Mouse (Mus musculus) ES-Bruce4 (cell line): ENCODE data around the gene Mmp10. TPM values are rescaled to one million over a fixed set of nuclear protein-coding genes. Genes with fewer than 3 reads are reported as not detected.

Source experiments
- H3K27ac ChIP-seq: 2 replicates; pipeline ENCODE4 v1.5.1; 2012; ENCODE audit warnings: low read length, inconsistent platforms; ENCODE audit not compliant: insufficient read depth
- H3K27me3 ChIP-seq: 2 replicates; pipeline ENCODE4 v1.6.1; 2012; ENCODE audit warnings: mild to moderate bottlenecking, low read length, inconsistent platforms; ENCODE audit not compliant: control insufficient read depth, poor library complexity, insufficient read depth, severe bottlenecking
- H3K36me3 ChIP-seq: 2 replicates; pipeline ENCODE4 v1.6.1; 2012; ENCODE audit warnings: inconsistent platforms, mild to moderate bottlenecking, low read length, moderate library complexity; ENCODE audit not compliant: control insufficient read depth, poor library complexity, insufficient read depth, severe bottlenecking
- H3K4me1 ChIP-seq: one replicate; pipeline ENCODE4 v1.8.1; 2011; ENCODE audit warnings: low read length; ENCODE audit not compliant: control insufficient read depth, insufficient read depth
- H3K4me3 ChIP-seq: 2 replicates; pipeline ENCODE4 v1.5.1; 2011; ENCODE audit warnings: low read depth, mild to moderate bottlenecking, low read length
- H3K9ac ChIP-seq: 2 replicates; pipeline ENCODE4 v1.6.1; 2012; ENCODE audit warnings: low read depth, mild to moderate bottlenecking, inconsistent platforms; ENCODE audit not compliant: poor library complexity, severe bottlenecking
- H3K9me3 ChIP-seq: replicated peaks from 2 replicates; pipeline ENCODE4 v1.6.1; 2012; ENCODE audit warnings: mild to moderate bottlenecking, low read length, inconsistent platforms; ENCODE audit not compliant: control insufficient read depth, poor library complexity, insufficient read depth, severe bottlenecking
- CTCF ChIP-seq: IDR thresholded peaks from one replicate; pipeline ENCODE4 v1.8.1; 2011; ENCODE audit warnings: low read depth, low read length
- EP300 ChIP-seq: IDR thresholded peaks from 2 replicates; pipeline ENCODE4 v1.6.1; 2011; ENCODE audit warnings: low read depth, low read length; ENCODE audit not compliant: insufficient read depth
- POLR2A ChIP-seq: IDR thresholded peaks from one replicate; pipeline ENCODE4 v1.8.1; 2011; ENCODE audit warnings: low read length; ENCODE audit not compliant: insufficient read depth
- polyA plus RNA-seq: library from polyadenylated mRNA; stranded (reverse); fragments of >200 nt; gene quantifications from 2 replicates; pipeline ENCODE4 v1.2.4, GENCODE M21; 2011; ENCODE audit warnings: low read depth; ENCODE audit not compliant: missing spikeins, insufficient read depth, insufficient read length

Gene Mmp10
- not detected in 2 replicates for polyA plus RNA-seq

DNA sequence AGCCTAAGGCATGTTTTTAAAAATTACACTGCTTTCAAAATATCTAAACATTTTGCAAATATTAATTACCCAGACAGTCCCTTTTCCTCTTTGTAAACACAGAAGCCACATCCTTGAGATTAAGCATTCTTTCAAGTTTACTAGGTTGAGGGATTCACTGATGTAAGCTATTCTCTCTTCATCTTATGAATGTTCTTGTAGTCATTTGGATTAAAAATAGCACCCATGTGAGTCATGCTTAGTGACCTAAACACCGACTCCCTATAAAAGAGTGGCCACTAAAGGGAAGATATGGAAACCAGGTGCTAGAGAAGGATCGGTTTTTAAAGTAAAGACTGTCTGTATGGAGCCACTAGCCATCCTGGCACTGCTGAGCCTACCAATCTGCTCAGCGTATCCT, at the start of gene Mmp10:
TSS of gene Mmp10 (plus strand) at position 302 of the 400 bp plus-strand sequence.
- Histone ChIP-seq H3K9ac (no peak within 1 kb of the TSS), H3K36me3 (no peaks in the 10 kb centered on the region), H3K27me3 (no peaks in the 10 kb centered on the region), H3K27ac (no peak within 1 kb of the TSS), H3K9me3 (0 out of 2 replicates have a peak, but pooled peaks cover 3% of the 10 kb centered on the region), H3K4me3 (no peak within 1 kb of the TSS), H3K4me1 (no peaks in the 10 kb centered on the region)
- TF ChIP-seq POLR2A, result no peak
- no peak for TF ChIP-seq EP300
- no peak for TF ChIP-seq CTCF

GRCm38 (mm10) chr9:7453302-7453701, 48.9 kb upstream of the Mmp10 start:
- H3K36me3 ChIP-seq, result no peaks in the 10 kb centered on the region
- no peak for TF ChIP-seq EP300
- no peak for TF ChIP-seq POLR2A
- no peak for TF ChIP-seq CTCF
- no peaks in the 10 kb centered on the region for H3K4me1 ChIP-seq
- no peaks in the 10 kb centered on the region for H3K27me3 ChIP-seq
- H3K9me3 ChIP-seq, result no peaks in the 10 kb centered on the region
- no peak overlapping the region for H3K27ac ChIP-seq
- H3K9ac ChIP-seq, result no peak overlapping the region
- H3K4me3 ChIP-seq, result no peak overlapping the region

- Histone ChIP-seq H3K9me3 (no peaks in the 10 kb centered on the region), H3K36me3 (no peaks in the 10 kb centered on the region), H3K9ac (no peak overlapping the region), H3K4me1 (no peaks in the 10 kb centered on the region), H3K27me3 (no peaks in the 10 kb centered on the region), H3K4me3 (no peak overlapping the region), H3K27ac (no peak overlapping the region)
- TF ChIP-seq POLR2A (no peak), CTCF (no peak), EP300 (no peak)
These were observed 31.9 kb upstream of the Mmp10 start for GRCm38 (mm10) chr9:7470262-7470661.

DNA sequence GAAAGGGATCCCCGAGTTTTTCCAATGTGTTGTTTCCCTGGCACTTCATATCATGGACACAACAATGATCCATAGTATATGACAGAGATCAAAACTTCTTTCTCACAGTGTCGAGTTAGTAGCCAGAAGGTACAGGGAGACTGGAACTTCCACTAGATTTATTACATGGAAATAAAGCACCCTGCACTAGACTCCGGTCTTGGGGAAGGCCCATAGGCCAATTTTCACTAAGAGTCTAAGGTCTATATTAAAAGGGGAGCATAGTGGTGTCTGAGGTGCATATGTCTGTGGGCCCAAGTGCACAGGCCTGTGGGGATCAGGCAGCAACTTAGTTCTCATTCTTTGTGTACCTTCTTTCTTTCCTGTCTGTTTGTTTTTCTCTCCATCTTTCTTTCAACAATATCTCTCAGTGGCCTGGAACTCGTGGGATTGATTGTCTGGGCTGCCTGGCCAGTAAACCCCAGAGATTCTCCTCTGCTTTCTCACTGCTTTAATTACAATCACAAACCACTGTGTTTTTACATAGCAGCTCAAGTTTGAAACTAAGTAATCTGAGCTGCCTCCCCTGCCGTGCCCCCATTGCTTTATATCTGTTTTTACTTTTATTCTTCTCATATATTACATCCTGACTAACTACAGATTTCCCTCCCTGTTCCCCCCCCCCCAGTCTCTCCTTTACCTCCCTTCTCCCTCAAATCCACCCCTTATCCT, 18.3 kb upstream of the Mmp10 start:
- Histone ChIP-seq H3K27ac (no peak overlapping the region), H3K27me3 (no peaks in the 10 kb centered on the region), H3K36me3 (no peaks in the 10 kb centered on the region), H3K4me3 (no peak overlapping the region), H3K4me1 (no peaks in the 10 kb centered on the region), H3K9me3 (no peaks in the 10 kb centered on the region), H3K9ac (no peak overlapping the region)
- TF ChIP-seq POLR2A (no peak), CTCF (no peak), EP300 (no peak)

DNA sequence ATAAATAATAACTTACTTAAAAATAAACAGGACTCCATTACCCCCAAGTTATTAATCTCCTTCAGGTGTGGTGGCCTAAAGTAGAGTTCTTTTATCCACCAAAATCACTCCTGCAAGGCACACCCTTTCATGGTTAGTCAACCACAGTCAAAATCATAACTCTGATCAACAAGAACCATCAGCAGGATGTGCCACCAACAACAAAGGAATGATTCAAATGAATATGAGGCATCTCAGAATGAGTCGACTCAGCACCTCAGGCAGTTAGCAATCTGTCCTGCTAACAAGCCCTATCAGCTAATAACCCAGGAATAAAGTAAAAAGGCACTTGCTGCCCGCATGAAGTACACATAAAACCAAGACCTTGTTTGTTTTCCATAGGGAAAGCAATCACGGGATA, 1.0 kb upstream of the Mmp10 start:
- Histone ChIP-seq H3K4me1 (no peaks in the 10 kb centered on the region), H3K4me3 (no peak overlapping the region), H3K27ac (no peak overlapping the region), H3K36me3 (no peaks in the 10 kb centered on the region), H3K27me3 (no peaks in the 10 kb centered on the region), H3K9ac (no peak overlapping the region), H3K9me3 (0 out of 2 replicates have a peak, but pooled peaks cover 3% of the 10 kb centered on the region)
- no peak for TF ChIP-seq EP300
- TF ChIP-seq POLR2A, result no peak
- TF ChIP-seq CTCF, result no peak

DNA sequence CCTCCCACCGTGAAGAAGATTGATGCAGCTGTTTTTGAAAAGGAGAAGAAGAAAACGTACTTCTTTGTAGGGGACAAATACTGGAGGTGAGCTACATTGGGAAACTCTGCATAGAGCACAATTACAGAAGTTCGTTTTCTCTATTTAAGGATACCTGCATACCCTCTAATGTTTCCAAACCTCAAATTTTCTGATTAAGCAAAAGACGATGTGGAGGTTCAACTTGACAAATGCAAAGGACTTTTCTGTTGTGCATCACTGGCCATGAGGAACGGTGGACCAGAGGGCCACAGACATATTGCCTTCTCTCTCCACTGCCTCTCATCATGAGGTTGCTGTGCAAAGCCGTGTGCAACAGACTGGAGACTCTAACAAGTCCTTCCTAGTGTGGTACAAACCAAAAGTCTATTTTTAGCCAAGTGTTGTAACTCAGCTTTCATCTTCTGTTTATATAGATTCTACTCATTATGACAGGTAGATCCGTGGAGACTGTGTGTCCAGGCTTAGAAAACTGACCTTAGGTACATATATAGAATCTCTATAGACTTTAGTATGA, 5.2 kb downstream of the Mmp10 start:
- H3K4me1 ChIP-seq, result no peaks in the 10 kb centered on the region
- no peaks in the 10 kb centered on the region for H3K36me3 ChIP-seq
- no peak overlapping the region for H3K4me3 ChIP-seq
- no peaks in the 10 kb centered on the region for H3K9me3 ChIP-seq
- TF ChIP-seq POLR2A (no peak), EP300 (no peak), CTCF (no peak)
- H3K9ac ChIP-seq, result no peak overlapping the region
- no peaks in the 10 kb centered on the region for H3K27me3 ChIP-seq
- no peak overlapping the region for H3K27ac ChIP-seq
